Comparison of ENCODE assay signal across 8 mouse cellular contexts in genomic region chr7:131881876-131882615, GRCm38 (mm10).
DNase-seq lines count a peak whose midpoint lies in the region; TF ChIP-seq lines count a peak whose summit lies in the region.

No protein-coding gene starts in this region.

- no peak overlapping the region for H3K4me3 ChIP-seq in ES-Bruce4 (ENCODE audit: low read depth, low read length)

- H3K9ac ChIP-seq in ES-Bruce4 (ENCODE audit: low read depth, poor library complexity, severe bottlenecking) = no peak overlapping the region

- H3K36me3 ChIP-seq in ES-Bruce4 (ENCODE audit: control insufficient read depth, insufficient read depth, low read length, poor library complexity, severe bottlenecking) = no peaks in the 10 kb centered on the region

- TF ChIP-seq CTCF in ES-Bruce4 (IDR thresholded peaks at IDR 0.05; ENCODE audit: low read depth, low read length) = peak; percentile 95

- TF ChIP-seq POLR2A in ES-Bruce4 (IDR thresholded peaks at IDR 0.05; ENCODE audit: insufficient read depth, low read length) = no peak

- no peak overlapping the region for H3K27ac ChIP-seq in ES-Bruce4 (ENCODE audit: insufficient read depth, low read length)

- no peaks in the 10 kb centered on the region; the same call in 1 of the 2 replicates for H3K27me3 ChIP-seq in ES-Bruce4 (ENCODE audit: control insufficient read depth, insufficient read depth, low read length, poor library complexity, severe bottlenecking)

- no peaks in the 10 kb centered on the region for H3K4me1 ChIP-seq in ES-Bruce4 (ENCODE audit: control insufficient read depth, insufficient read depth, low read length)

- H3K9me3 ChIP-seq in ES-Bruce4 (replicated peaks; ENCODE audit: control insufficient read depth, insufficient read depth, low read length, poor library complexity, severe bottlenecking) = no peaks in the 10 kb centered on the region

- TF ChIP-seq EP300 in ES-Bruce4 (IDR thresholded peaks at IDR 0.05; ENCODE audit: insufficient read depth, low read depth, low read length) = no peak

- DNase-seq in adrenal gland, adult 8-10 months = peak; percentile 30
- DNase-seq in embryo, embryonic 10.5 days (ENCODE audit: low spot score) = peak; percentile 83
- DNase-seq in heart, adult 18-20 months = peak; percentile 41 to 85
- peak; percentile 45 to 73 for DNase-seq in layer of hippocampus, adult 8-10 months (ENCODE audit: low spot score in 2 of 2)
- peak; percentile 86 for DNase-seq in lung, postnatal 10 days
- peak; percentile 75 to 85 for DNase-seq in right cerebral cortex, postnatal 10 days (ENCODE audit: low spot score in 2 of 2)
- DNase-seq in urinary bladder, postnatal 14 days (ENCODE audit: low spot score) = peak; percentile 65

Comparison
In these comparisons a context has a peak if more than half of its experiments do, and no peak if none do; other contexts are left out.
1. DNase-seq: peak in every context shown above with its lines; median percentile 86 in lung, postnatal 10 days; 83 in embryo, embryonic 10.5 days; 80 in right cerebral cortex, postnatal 10 days; 65 in urinary bladder, postnatal 14 days; 63 in heart, adult 18-20 months; 59 in layer of hippocampus, adult 8-10 months; 30 in adrenal gland, adult 8-10 months.